Comparison of ENCODE assay signal across 10 mouse cellular contexts in genomic region chr10:18508586-18508985, GRCm38 (mm10). TPM values are rescaled to one million over a fixed set of nuclear protein-coding genes. Genes with fewer than 3 reads are reported as not detected.
A peak's percentile ranks its signal among the peaks of the same experiment; 100 is the strongest.
DNase-seq lines count a peak whose midpoint lies in the region; ATAC-seq lines count a peak whose summit lies in the region.
"Had no signal": no experiment of that assay in that cellular context is flagged by ENCODE, and none has a peak within 500 bp of the region (broad histone marks: within the 10 kb centered on the region; RNA-seq: fewer than 3 reads in every experiment).

No protein-coding gene starts in this region.

- H3K4me1 ChIP-seq in forebrain, embryonic 14.5 days (ENCODE audit: control insufficient read depth, insufficient read depth, low read length): peaks cover 28% of the 10 kb centered on the region
- H3K4me1 ChIP-seq in forebrain, embryonic 10.5 days: peaks cover 38% of the 10 kb centered on the region
- peaks cover 19% of the 10 kb centered on the region for H3K4me1 ChIP-seq in midbrain, embryonic 15.5 days
- H3K4me1 ChIP-seq in midbrain, embryonic 11.5 days (ENCODE audit: control insufficient read depth, insufficient read depth, low read length): no peaks in the 10 kb centered on the region

- no peak overlapping the region for H3K27ac ChIP-seq in forebrain, embryonic 14.5 days (ENCODE audit: low read depth, low read length)
- no peak overlapping the region for H3K27ac ChIP-seq in forebrain, embryonic 10.5 days
- H3K27ac ChIP-seq in midbrain, embryonic 15.5 days: no peak overlapping the region
- no peak overlapping the region for H3K27ac ChIP-seq in midbrain, embryonic 11.5 days (ENCODE audit: low read depth, low read length)
- H3K27ac ChIP-seq: limb, embryonic 13.5 days had no signal

- WGBS in forebrain, embryonic 14.5 days: 88% methylated on average over 1 of the region's 1 CpGs
- WGBS in forebrain, embryonic 10.5 days: 85% methylated on average over 1 of the region's 1 CpGs
- WGBS in midbrain, embryonic 15.5 days: 82% methylated on average over 1 of the region's 1 CpGs
- 91% methylated on average over 1 of the region's 1 CpGs for WGBS in midbrain, embryonic 11.5 days

- H3K27me3 ChIP-seq in forebrain, embryonic 14.5 days (replicated peaks; ENCODE audit: control insufficient read depth, insufficient read depth, low read length): no peaks in the 10 kb centered on the region
- H3K27me3 ChIP-seq in forebrain, embryonic 10.5 days (ENCODE audit: poor library complexity, severe bottlenecking): no peaks in the 10 kb centered on the region
- no peaks in the 10 kb centered on the region for H3K27me3 ChIP-seq in midbrain, embryonic 15.5 days (replicated peaks)
- no peaks in the 10 kb centered on the region for H3K27me3 ChIP-seq in midbrain, embryonic 11.5 days (ENCODE audit: control insufficient read depth, insufficient read depth, low read length)
- H3K27me3 ChIP-seq: limb, embryonic 13.5 days had no signal

- DNase-seq in forebrain, embryonic 14.5 days (ENCODE audit: low spot score): peak; percentile 39
- DNase-seq in forebrain, embryonic 10.5 days (ENCODE audit: extremely low spot score, low spot score): no peak
- DNase-seq in midbrain, embryonic 11.5 days (ENCODE audit: low spot score, missing footprints): no peak
- peak; percentile 43 to 53 for DNase-seq in layer of hippocampus, postnatal 10 days (ENCODE audit: low spot score in 2 of 2)
- peak; percentile 74 to 80 for DNase-seq in thymus, postnatal 10 days (ENCODE audit: low spot score in 2 of 2)
- no peak for DNase-seq in urinary bladder, postnatal 36 days (ENCODE audit: low spot score in 2 of 2)
- DNase-seq in spleen, postnatal 4 days (ENCODE audit: low spot score in 2 of 2): no peak

- no peaks in the 10 kb centered on the region for H3K9me3 ChIP-seq in forebrain, embryonic 14.5 days (replicated peaks; ENCODE audit: control insufficient read depth, low read length)
- H3K9me3 ChIP-seq in forebrain, embryonic 10.5 days: no peaks in the 10 kb centered on the region
- H3K9me3 ChIP-seq in midbrain, embryonic 15.5 days: no peaks in the 10 kb centered on the region
- no peaks in the 10 kb centered on the region for H3K9me3 ChIP-seq in midbrain, embryonic 11.5 days (ENCODE audit: control insufficient read depth, low read length)
- H3K9me3 ChIP-seq: limb, embryonic 13.5 days had no signal

- ATAC-seq in forebrain, embryonic 14.5 days: no peak
- peak; percentile 69 for ATAC-seq in midbrain, embryonic 15.5 days (replicated peaks)
- no peak for ATAC-seq in midbrain, embryonic 11.5 days (ENCODE audit: low FRiP score)

- no peak overlapping the region for H3K4me3 ChIP-seq in forebrain, embryonic 14.5 days (ENCODE audit: low read depth, low read length)
- H3K4me3 ChIP-seq in forebrain, embryonic 10.5 days: no peak overlapping the region
- H3K4me3 ChIP-seq in midbrain, embryonic 15.5 days: no peak overlapping the region
- no peak overlapping the region for H3K4me3 ChIP-seq in midbrain, embryonic 11.5 days (ENCODE audit: low read depth, low read length)
- H3K4me3 ChIP-seq: limb, embryonic 13.5 days; myocyte had no signal

- no peak overlapping the region for H3K9ac ChIP-seq in forebrain, embryonic 14.5 days (ENCODE audit: low read length)
- no peak overlapping the region for H3K9ac ChIP-seq in midbrain, embryonic 15.5 days
- no peak overlapping the region for H3K9ac ChIP-seq in midbrain, embryonic 11.5 days (ENCODE audit: low read length)
- H3K9ac ChIP-seq: limb, embryonic 13.5 days had no signal

- H3K4me2 ChIP-seq in forebrain, embryonic 14.5 days (ENCODE audit: low read length): no peak overlapping the region
- no peak overlapping the region for H3K4me2 ChIP-seq in midbrain, embryonic 15.5 days
- no peak overlapping the region for H3K4me2 ChIP-seq in midbrain, embryonic 11.5 days
- H3K4me2 ChIP-seq: limb, embryonic 13.5 days had no signal

- H3K36me3 ChIP-seq in forebrain, embryonic 14.5 days (ENCODE audit: control insufficient read depth, insufficient read depth, low read length): peaks cover 8% of the 10 kb centered on the region
- peaks cover 22% of the 10 kb centered on the region for H3K36me3 ChIP-seq in forebrain, embryonic 10.5 days (replicated peaks)
- H3K36me3 ChIP-seq in midbrain, embryonic 15.5 days (replicated peaks): no peaks in the 10 kb centered on the region
- no peaks in the 10 kb centered on the region for H3K36me3 ChIP-seq in midbrain, embryonic 11.5 days (ENCODE audit: control insufficient read depth, insufficient read depth, low read length)

RNA-seq across cellular contexts. Expression of gene Hebp2, which starts 37.3 kb away (rescaled TPM):
- 7.7 and 7.8 TPM in 2 replicates for polyA plus RNA-seq in forebrain, embryonic 14.5 days (2014; fragmentation: Nextera tagmentation; extraction: Ambion mirVana)
- 14.9 and 15.7 TPM in 2 replicates for polyA plus RNA-seq in forebrain, embryonic 10.5 days (2016; fragmentation: Nextera tagmentation; extraction: Ambion mirVana)
- polyA plus RNA-seq in midbrain, embryonic 15.5 days (2015; fragmentation: Nextera tagmentation; extraction: Ambion mirVana): 8.3 and 9.1 TPM in 2 replicates
- polyA plus RNA-seq in midbrain, embryonic 11.5 days (2014; fragmentation: Nextera tagmentation; extraction: Ambion mirVana): 12.3 and 14.6 TPM in 2 replicates
- total RNA-seq in layer of hippocampus, postnatal 10 days (2021): 1 to 10 TPM; 3.1 to 3.6 TPM

Comparison
In these comparisons a context has a peak if more than half of its experiments do, and no peak if none do; other contexts are left out.
1. DNase-seq: peak in forebrain, embryonic 14.5 days (single experiment), layer of hippocampus, postnatal 10 days (2 of 2) and thymus, postnatal 10 days (2 of 2); none in forebrain, embryonic 10.5 days (single experiment), midbrain, embryonic 11.5 days (single experiment), urinary bladder, postnatal 36 days (0 of 2) and spleen, postnatal 4 days (0 of 2).